Mouse (Mus musculus): Measurements from ENCODE around the gene Xxylt1.

Xxylt1 gene

GRCm38 (mm10) chr16:30994296-30994695, 86.9 kb downstream of the Xxylt1 start:
- intact Hi-C loops (cut with DNase I) = no loop called here

- intact Hi-C loops (cut with DNase I) = no loop called here
These were observed 88.7 kb downstream of the Xxylt1 start for GRCm38 (mm10) chr16:30992568-30992967.

- intact Hi-C loops (cut with DNase I) = no loop called here
These were observed 90.6 kb downstream of the Xxylt1 start for GRCm38 (mm10) chr16:30990661-30991060.

- intact Hi-C loops (cut with DNase I) = no loop called here
These were observed 93.0 kb downstream of the Xxylt1 start for GRCm38 (mm10) chr16:30988225-30988624.

GRCm38 (mm10) chr16:30987684-30988083, 93.5 kb downstream of the Xxylt1 start:
- intact Hi-C loops (cut with DNase I) = no loop called here

GRCm38 (mm10) chr16:30984826-30985545, 96.2 kb downstream of the Xxylt1 start:
- intact Hi-C loops (cut with DNase I) = no loop called here

- intact Hi-C loops (cut with DNase I) = no loop called here
These were observed 97.1 kb downstream of the Xxylt1 start for GRCm38 (mm10) chr16:30984101-30984500.

GRCm38 (mm10) chr16:30983699-30984098, 97.5 kb downstream of the Xxylt1 start:
- intact Hi-C loops (cut with DNase I) = no loop called here

- intact Hi-C loops (cut with DNase I) = no loop called here
These were observed 98.0 kb downstream of the Xxylt1 start for GRCm38 (mm10) chr16:30983281-30983680.

- intact Hi-C loops (cut with DNase I) = no loop called here
These were observed 99.9 kb downstream of the Xxylt1 start for GRCm38 (mm10) chr16:30981345-30981744.

- intact Hi-C loops (cut with DNase I) = loop anchor here (5.0 kb wide), 2 partner anchors 92 to 103 kb away; no protein-coding TSS in a partner anchor
These were observed 101.3 kb downstream of the Xxylt1 start for GRCm38 (mm10) chr16:30979905-30980304.

- intact Hi-C loops (cut with DNase I) = loop anchor here (1.0 to 5.0 kb wide), 3 partner anchors 95 to 381 kb away; no protein-coding TSS in a partner anchor
These were observed 103.5 kb downstream of the Xxylt1 start for GRCm38 (mm10) chr16:30977728-30978127.

- intact Hi-C loops (cut with DNase I) = loop anchor here (1.0 to 5.0 kb wide), 3 partner anchors 95 to 381 kb away; no protein-coding TSS in a partner anchor
These were observed 104.0 kb downstream of the Xxylt1 start for GRCm38 (mm10) chr16:30977186-30977585.

GRCm38 (mm10) chr16:30974549-30974948, 106.7 kb downstream of the Xxylt1 start:
- intact Hi-C loops (cut with DNase I) = no loop called here

- intact Hi-C loops (cut with DNase I) = no loop called here
These were observed 107.8 kb downstream of the Xxylt1 start for GRCm38 (mm10) chr16:30973416-30973815.

- intact Hi-C loops (cut with DNase I) = no loop called here
These were observed 109.2 kb downstream of the Xxylt1 start for GRCm38 (mm10) chr16:30971950-30972541.

- intact Hi-C loops (cut with DNase I) = no loop called here
These were observed 111.8 kb downstream of the Xxylt1 start for GRCm38 (mm10) chr16:30969266-30970064.

GRCm38 (mm10) chr16:30968402-30969151, 112.7 kb downstream of the Xxylt1 start:
- intact Hi-C loops (cut with DNase I) = no loop called here

- intact Hi-C loops (cut with DNase I) = no loop called here
These were observed 114.5 kb downstream of the Xxylt1 start for GRCm38 (mm10) chr16:30966684-30967083.

- intact Hi-C loops (cut with DNase I) = no loop called here
These were observed 116.3 kb downstream of the Xxylt1 start for GRCm38 (mm10) chr16:30964891-30965290.

GRCm38 (mm10) chr16:30964411-30964810, 116.8 kb downstream of the Xxylt1 start:
- intact Hi-C loops (cut with DNase I) = no loop called here
